Mouse (Mus musculus) lung, postnatal 14 days (tissue): Measurements from ENCODE around the gene Zc3hav1.

Source experiments
- DNase-seq: peaks from one replicate; pipeline ENCODE4 v3.0.0; 2021

The Zc3hav1 gene

GRCm38 (mm10) chr6:38292871-38293646 is 61.3 kb downstream of the Zc3hav1 start:
- DNase-seq = no peak

GRCm38 (mm10) chr6:38284422-38284821 is 70.0 kb downstream of the Zc3hav1 start:
- no peak for DNase-seq

GRCm38 (mm10) chr6:38264466-38264865 is 89.9 kb downstream of the Zc3hav1 start:
- DNase-seq = no peak

GRCm38 (mm10) chr6:38263393-38264159 is 90.8 kb downstream of the Zc3hav1 start:
- no peak for DNase-seq

GRCm38 (mm10) chr6:38261877-38262276 is 92.5 kb downstream of the Zc3hav1 start:
- DNase-seq = no peak

GRCm38 (mm10) chr6:38257506-38257905 is 96.9 kb downstream of the Zc3hav1 start:
- DNase-seq = no peak

- DNase-seq = no peak
Observed at GRCm38 (mm10) chr6:38256793-38257192, 97.6 kb downstream of the Zc3hav1 start.

- no peak for DNase-seq
Observed at GRCm38 (mm10) chr6:38255794-38256193, 98.6 kb downstream of the Zc3hav1 start.
